Mouse (Mus musculus) cerebellum, adult 2 months (tissue): ENCODE results near the gene Dusp19.

ENCODE experiments used
- CTCF ChIP-seq: fragments of 200-500 bp; IDR thresholded peaks from 2 replicates; pipeline ENCODE4 v1.5.1; 2011; ENCODE audit warnings: low read depth, mild to moderate bottlenecking, control low read depth, low read length, moderate library complexity, borderline replicate concordance; ENCODE audit not compliant: insufficient read depth
- POLR2A ChIP-seq: fragments of 200-500 bp; IDR thresholded peaks from 2 replicates; pipeline ENCODE4 v1.6.1; 2011; ENCODE audit warnings: low read length, control low read depth, borderline replicate concordance; ENCODE audit not compliant: insufficient read depth

DNA sequence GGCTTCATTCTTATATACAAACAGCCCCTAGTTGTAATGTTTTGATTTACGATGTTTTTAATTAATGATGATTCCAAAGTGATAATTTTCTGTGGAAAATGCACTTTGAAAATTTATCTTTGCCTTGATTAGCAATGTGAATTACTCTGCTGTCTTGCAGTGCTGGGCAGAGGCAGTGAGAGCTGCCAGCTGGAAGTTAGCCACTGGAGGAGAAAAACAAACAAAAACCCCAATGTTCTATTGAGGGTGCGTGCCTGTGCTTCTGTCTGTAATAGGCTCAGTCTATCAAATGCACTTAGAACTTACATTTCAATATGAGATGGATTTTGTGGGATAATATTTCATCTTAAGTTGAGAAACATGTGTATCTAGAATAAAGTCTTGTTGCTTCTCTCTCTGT, 4.0 kb upstream of the Dusp19 start:
- TF ChIP-seq CTCF (no peak), POLR2A (no peak)
